Mouse (Mus musculus) liver, embryonic 11.5 days (tissue): ENCODE results near the gene Glud1. TPM values are rescaled to one million over a fixed set of nuclear protein-coding genes. Genes with fewer than 3 reads are reported as not detected.
A peak's percentile ranks its signal among the peaks of the same experiment; 100 is the strongest.

Experiments used
- ATAC-seq: fragments of 200-750 bp; cut with Nextera tagmentation; replicated peaks from 2 replicates; pipeline ENCODE4 v1.8.0; 2017; ENCODE audit warnings: moderate number of reproducible peaks, mild to moderate bottlenecking, moderate TSS enrichment, moderate library complexity; ENCODE audit not compliant: low FRiP score
- DNase-seq: peaks from one replicate; pipeline ENCODE4 v3.0.0-alpha.2; 2017; ENCODE audit warnings: low spot score
- H3K27ac ChIP-seq: fragments of 300-500 bp; sonication (generic); 2 replicates; pipeline ENCODE4 v1.5.1; 2014; ENCODE audit warnings: mild to moderate bottlenecking, low read depth, low read length, control low read depth
- H3K27me3 ChIP-seq: fragments of 300-500 bp; sonication (generic); replicated peaks from 2 replicates; pipeline ENCODE4 v1.6.1; 2014; ENCODE audit warnings: low read length, mixed read lengths; ENCODE audit not compliant: control insufficient read depth, insufficient read depth
- H3K36me3 ChIP-seq: fragments of 300-500 bp; sonication (generic); 2 replicates; pipeline ENCODE4 v1.6.1; 2014; ENCODE audit warnings: mild to moderate bottlenecking, low read length, moderate library complexity, mixed read lengths; ENCODE audit not compliant: control insufficient read depth, insufficient read depth
- H3K4me1 ChIP-seq: fragments of 300-500 bp; sonication (generic); replicated peaks from 2 replicates; pipeline ENCODE4 v1.6.1; 2014; ENCODE audit warnings: low read length, mixed read lengths; ENCODE audit not compliant: control insufficient read depth, insufficient read depth
- H3K4me2 ChIP-seq: fragments of 300-500 bp; sonication (generic); 2 replicates; pipeline ENCODE4 v1.6.1; 2014; ENCODE audit warnings: mild to moderate bottlenecking, control low read depth, moderate library complexity
- H3K4me3 ChIP-seq: fragments of 300-500 bp; sonication (generic); 2 replicates; pipeline ENCODE4 v1.5.1; 2014; ENCODE audit warnings: low read depth, low read length, control low read depth
- H3K9ac ChIP-seq: fragments of 300-500 bp; sonication (generic); 2 replicates; pipeline ENCODE4 v1.6.1; 2014; ENCODE audit warnings: low read depth, low read length, control low read depth
- H3K9me3 ChIP-seq: fragments of 300-500 bp; sonication (generic); 2 replicates; pipeline ENCODE4 v1.6.1; 2016; ENCODE audit warnings: low read length, inconsistent platforms, mixed read lengths; ENCODE audit not compliant: control insufficient read depth
- WGBS: fragments of 180-500 bp; shearing (Covaris S2); extraction: QIAGEN DNeasy Blood & Tissue Kit; methylation state at CpG from one replicate; pipeline ENCODE4 v1.1.7; 2014; 5-methylcytosine and 5-hydroxymethylcytosine counted together
- polyA plus RNA-seq: library from polyadenylated mRNA; unstranded; fragments of >200 nt; fragmentation: Nextera tagmentation; extraction: Ambion mirVana; gene quantifications from 2 replicates; pipeline ENCODE4 v1.2.1, GENCODE M21; 2014

Gene Glud1
- polyA plus RNA-seq, 1 experiment from 2014 or later = 192 TPM

- Histone ChIP-seq H3K36me3 (no peaks in the 10 kb centered on the region), H3K4me3 (no peak overlapping the region), H3K9me3 (no peaks in the 10 kb centered on the region), H3K4me1 (no peaks in the 10 kb centered on the region), H3K27ac (no peak overlapping the region), H3K27me3 (no peaks in the 10 kb centered on the region), H3K9ac (no peak overlapping the region), H3K4me2 (no peak overlapping the region)
- ATAC-seq = no peak
- no peak for DNase-seq
- WGBS = 81% methylated on average over 6 of the region's 6 CpGs
Measured at GRCm38 (mm10) chr14:34372646-34373045, 62.1 kb downstream of the Glud1 start.

- DNase-seq (no peak), ATAC-seq (no peak)
- Histone ChIP-seq H3K9ac (no peak overlapping the region), H3K27ac (no peak overlapping the region), H3K4me2 (no peak overlapping the region), H3K4me3 (no peak overlapping the region), H3K36me3 (no peaks in the 10 kb centered on the region), H3K27me3 (no peaks in the 10 kb centered on the region), H3K9me3 (no peaks in the 10 kb centered on the region), H3K4me1 (no peaks in the 10 kb centered on the region)
- WGBS = 64% methylated on average over 6 of the region's 6 CpGs
Measured at GRCm38 (mm10) chr14:34373581-34373980, 63.1 kb downstream of the Glud1 start.

GRCm38 (mm10) chr14:34374577-34374976 lies 64.0 kb downstream of the Glud1 start, which contains the start of gene Sncg:
Gene Sncg (minus strand): TSS chr14:34374789.
- no peaks in the 10 kb centered on the region for H3K36me3 ChIP-seq
- ATAC-seq = no peak
- no peak within 1 kb of the TSS for H3K27ac ChIP-seq
- H3K9ac ChIP-seq = no peak within 1 kb of the TSS
- H3K4me3 ChIP-seq = 0 out of 2 replicates have a peak within 1 kb of the TSS, but pooled peaks have one; percentile 11
- H3K4me2 ChIP-seq = 0 out of 2 replicates have a peak within 1 kb of the TSS, but pooled peaks have one; percentile 31
- DNase-seq = no peak
- H3K4me1 ChIP-seq = no peaks in the 10 kb centered on the region
- 49% methylated on average over 10 of the region's 10 CpGs for WGBS
- H3K27me3 ChIP-seq = no peaks in the 10 kb centered on the region
- H3K9me3 ChIP-seq = no peaks in the 10 kb centered on the region

GRCm38 (mm10) chr14:34375415-34375904 lies 64.9 kb downstream of the Glud1 start, which contains the start of gene Mmrn2:
Gene Mmrn2 (plus strand): TSS chr14:34375465.
- ATAC-seq = no peak
- Histone ChIP-seq H3K4me2 (peak within 1 kb of the TSS; percentile 31; the same call in 1 of the 2 replicates), H3K27me3 (no peaks in the 10 kb centered on the region), H3K27ac (no peak within 1 kb of the TSS), H3K9ac (no peak within 1 kb of the TSS), H3K36me3 (no peaks in the 10 kb centered on the region), H3K4me1 (no peaks in the 10 kb centered on the region), H3K9me3 (no peaks in the 10 kb centered on the region), H3K4me3 (0 out of 2 replicates have a peak within 1 kb of the TSS, but pooled peaks have one; percentile 11)
- WGBS = 58% methylated on average over 13 of the region's 13 CpGs
- DNase-seq = no peak

- Histone ChIP-seq H3K27ac (no peak overlapping the region), H3K4me3 (0 out of 2 replicates have a peak overlapping the region, but pooled peaks have one; percentile 11), H3K9ac (no peak overlapping the region), H3K27me3 (no peaks in the 10 kb centered on the region), H3K9me3 (no peaks in the 10 kb centered on the region), H3K4me2 (peak overlapping the region; percentile 21; the same call in 1 of the 2 replicates), H3K4me1 (no peaks in the 10 kb centered on the region), H3K36me3 (no peaks in the 10 kb centered on the region)
- ATAC-seq = no peak
- WGBS = 79% methylated on average over 5 of the region's 5 CpGs
- no peak for DNase-seq
Measured at GRCm38 (mm10) chr14:34375941-34376340, 65.4 kb downstream of the Glud1 start.

- DNase-seq = no peak
- H3K9ac ChIP-seq = no peak overlapping the region
- peak overlapping the region; percentile 40 for H3K4me2 ChIP-seq
- H3K4me3 ChIP-seq = no peak overlapping the region
- H3K36me3 ChIP-seq = no peaks in the 10 kb centered on the region
- no peak for ATAC-seq
- H3K9me3 ChIP-seq = no peaks in the 10 kb centered on the region
- no peaks in the 10 kb centered on the region for H3K4me1 ChIP-seq
- no peaks in the 10 kb centered on the region for H3K27me3 ChIP-seq
- no peak overlapping the region for H3K27ac ChIP-seq
- 52% methylated on average over 4 of the region's 4 CpGs for WGBS
Measured at GRCm38 (mm10) chr14:34377121-34377520, 66.6 kb downstream of the Glud1 start.

- H3K4me3 ChIP-seq = no peak overlapping the region
- H3K4me1 ChIP-seq = no peaks in the 10 kb centered on the region
- no peak overlapping the region for H3K4me2 ChIP-seq
- DNase-seq = no peak
- H3K27me3 ChIP-seq = no peaks in the 10 kb centered on the region
- 62% methylated on average over 11 of the region's 11 CpGs for WGBS
- H3K9me3 ChIP-seq = no peaks in the 10 kb centered on the region
- H3K36me3 ChIP-seq = no peaks in the 10 kb centered on the region
- ATAC-seq = no peak
- no peak overlapping the region for H3K27ac ChIP-seq
- H3K9ac ChIP-seq = no peak overlapping the region
Measured at GRCm38 (mm10) chr14:34378560-34379331, 68.2 kb downstream of the Glud1 start.

- Histone ChIP-seq H3K4me3 (no peak overlapping the region), H3K4me2 (no peak overlapping the region), H3K36me3 (no peaks in the 10 kb centered on the region), H3K27ac (no peak overlapping the region), H3K27me3 (no peaks in the 10 kb centered on the region), H3K9me3 (no peaks in the 10 kb centered on the region), H3K9ac (no peak overlapping the region), H3K4me1 (no peaks in the 10 kb centered on the region)
- WGBS = 89% methylated on average over 9 of the region's 9 CpGs
- no peak for DNase-seq
- ATAC-seq = no peak
Measured at GRCm38 (mm10) chr14:34382921-34383704, 72.6 kb downstream of the Glud1 start.
